Mouse (Mus musculus): ENCODE data around the gene Nfkb2.

The Nfkb2 gene

GRCm38 (mm10) chr19:46308706-46309435, 4.8 kb downstream of the Nfkb2 start:
- DNase-seq, result peak; percentile 90

GRCm38 (mm10) chr19:46309651-46310305, 5.7 kb downstream of the Nfkb2 start:
- no peak for DNase-seq

- no peak for DNase-seq
Observed at GRCm38 (mm10) chr19:46310312-46310865, 6.3 kb downstream of the Nfkb2 start.

GRCm38 (mm10) chr19:46311341-46311740, 7.2 kb downstream of the Nfkb2 start:
- DNase-seq, result no peak

GRCm38 (mm10) chr19:46312566-46312965, 8.4 kb downstream of the Nfkb2 start:
- no peak for DNase-seq

GRCm38 (mm10) chr19:46313116-46313515, 9.0 kb downstream of the Nfkb2 start:
- no peak for DNase-seq

- no peak for DNase-seq
Observed at GRCm38 (mm10) chr19:46313591-46313990, 9.5 kb downstream of the Nfkb2 start.

GRCm38 (mm10) chr19:46314151-46314601, 10.1 kb downstream of the Nfkb2 start:
- peak; percentile 37 for DNase-seq

GRCm38 (mm10) chr19:46314872-46315742, 11.0 kb downstream of the Nfkb2 start:
- DNase-seq, result no peak

- no peak for DNase-seq
Observed at GRCm38 (mm10) chr19:46315752-46316610, 11.9 kb downstream of the Nfkb2 start.

GRCm38 (mm10) chr19:46316846-46317545, 12.9 kb downstream of the Nfkb2 start:
- no peak for DNase-seq

- DNase-seq, result no peak
Observed at GRCm38 (mm10) chr19:46317546-46317885, 13.4 kb downstream of the Nfkb2 start.

GRCm38 (mm10) chr19:46318031-46318471, 13.9 kb downstream of the Nfkb2 start:
- no peak for DNase-seq

- DNase-seq, result peak; percentile 68
Observed at GRCm38 (mm10) chr19:46318586-46319378, 14.7 kb downstream of the Nfkb2 start.

GRCm38 (mm10) chr19:46320076-46320785, 16.1 kb downstream of the Nfkb2 start:
- DNase-seq, result no peak

- no peak for DNase-seq
Observed at GRCm38 (mm10) chr19:46321101-46321943, 17.2 kb downstream of the Nfkb2 start.

GRCm38 (mm10) chr19:46322144-46322995, 18.2 kb downstream of the Nfkb2 start:
- no peak for DNase-seq

Data from lung, postnatal 36 days (tissue).